Mouse (Mus musculus) MEL (cell line): Measurements from ENCODE around the gene Cmss1.

Experiments
- CHD1 ChIP-seq: IDR thresholded peaks from 2 replicates; pipeline ENCODE4 v1.6.1; 2012; ENCODE audit warnings: low read depth, mild to moderate bottlenecking, inconsistent platforms, low read length, improper control_type of control experiment
- CTCF ChIP-seq, 3 experiments: IDR thresholded peaks in 2 of 3; conservative IDR thresholded peaks in 1 of 3; 2 replicates each; pipeline ENCODE4 v1.5.1; 2011 to 2012; ENCODE audit warnings: low read length in 3 of 3, low read depth in 2 of 3, mild to moderate bottlenecking in 2 of 3, improper control_type of control experiment in 1 of 3, inconsistent platforms in 1 of 3, mixed read lengths in 1 of 3, moderate library complexity in 1 of 3; ENCODE audit not compliant: control insufficient read depth in 1 of 3, insufficient read depth in 1 of 3, poor library complexity in 1 of 3, severe bottlenecking in 1 of 3
- ETS1 ChIP-seq: IDR thresholded peaks from 2 replicates; pipeline ENCODE4 v1.6.1; 2012; ENCODE audit warnings: low read depth, mild to moderate bottlenecking, inconsistent platforms, low read length, improper control_type of control experiment, moderate library complexity
- GATA1 ChIP-seq: IDR thresholded peaks from 2 replicates; pipeline ENCODE4 v1.6.1; 2011; ENCODE audit warnings: low read depth, low read length, improper control_type of control experiment
- MAX ChIP-seq: IDR thresholded peaks from 2 replicates; pipeline ENCODE4 v1.6.1; 2011; ENCODE audit warnings: low read length, improper control_type of control experiment
- MAZ ChIP-seq: IDR thresholded peaks from 2 replicates; pipeline ENCODE4 v1.6.1; 2012; ENCODE audit warnings: low read depth, mild to moderate bottlenecking, inconsistent platforms, low read length, improper control_type of control experiment
- MYC ChIP-seq: IDR thresholded peaks from 2 replicates; pipeline ENCODE4 v1.6.1; 2011; ENCODE audit warnings: low read depth, mild to moderate bottlenecking, low read length, improper control_type of control experiment, moderate library complexity
- NELFE ChIP-seq: IDR thresholded peaks from 2 replicates; pipeline ENCODE4 v1.6.1; 2011; ENCODE audit warnings: low read depth, low read length, improper control_type of control experiment
- POLR2A ChIP-seq, 2 experiments: IDR thresholded peaks; 2 replicates each; pipeline ENCODE4 v1.6.1; 2011 to 2012; ENCODE audit warnings: low read length in 2 of 2, mild to moderate bottlenecking in 2 of 2, control low read depth in 1 of 2, improper control_type of control experiment in 1 of 2, low read depth in 1 of 2, moderate library complexity in 1 of 2; ENCODE audit not compliant: control insufficient read depth in 1 of 2, insufficient read depth in 1 of 2, poor library complexity in 1 of 2
- RCOR1 ChIP-seq: IDR thresholded peaks from 2 replicates; pipeline ENCODE4 v1.6.1; 2012; ENCODE audit warnings: low read depth, mild to moderate bottlenecking, inconsistent platforms, low read length, improper control_type of control experiment
- TCF12 ChIP-seq: IDR thresholded peaks from 2 replicates; pipeline ENCODE4 v1.6.1; 2014; ENCODE audit warnings: low read depth, mild to moderate bottlenecking, inconsistent platforms, low read length, improper control_type of control experiment, moderate library complexity
- ZC3H11A ChIP-seq: IDR thresholded peaks from 2 replicates; pipeline ENCODE4 v1.6.1; 2012; ENCODE audit warnings: low read depth, mild to moderate bottlenecking, inconsistent platforms, low read length, improper control_type of control experiment

- no peak for TF ChIP-seq TCF12
- TF ChIP-seq MYC, result no peak
- no peak for TF ChIP-seq POLR2A (IDR thresholded peaks at IDR 0.05; ENCODE audit: control insufficient read depth in 1 of 2, insufficient read depth in 1 of 2, low read depth in 1 of 2, low read length in 2 of 2, poor library complexity in 1 of 2)
- no peak for TF ChIP-seq ZC3H11A
- TF ChIP-seq CHD1, result no peak
- no peak for TF ChIP-seq MAX
- no peak for TF ChIP-seq CTCF (IDR thresholded peaks at IDR 0.05 in 2 of 3, conservative IDR thresholded peaks at IDR 0.05 in 1 of 3; ENCODE audit: control insufficient read depth in 1 of 3, insufficient read depth in 1 of 3, low read depth in 2 of 3, low read length in 3 of 3, poor library complexity in 1 of 3, severe bottlenecking in 1 of 3)
- no peak for TF ChIP-seq NELFE
- no peak for TF ChIP-seq ETS1
- TF ChIP-seq GATA1, result no peak
- TF ChIP-seq RCOR1, result no peak
- no peak for TF ChIP-seq MAZ
Measured at GRCm38 (mm10) chr16:57601031-57601430, 5.6 kb downstream of the Cmss1 start.
